Mouse (Mus musculus): ENCODE results near the gene Actn1. TPM values are rescaled to one million over a fixed set of nuclear protein-coding genes. Genes with fewer than 3 reads are reported as not detected.

Actn1 gene
- polyA plus RNA-seq, 1 experiment from 2014 or later: 7.3 TPM

DNA sequence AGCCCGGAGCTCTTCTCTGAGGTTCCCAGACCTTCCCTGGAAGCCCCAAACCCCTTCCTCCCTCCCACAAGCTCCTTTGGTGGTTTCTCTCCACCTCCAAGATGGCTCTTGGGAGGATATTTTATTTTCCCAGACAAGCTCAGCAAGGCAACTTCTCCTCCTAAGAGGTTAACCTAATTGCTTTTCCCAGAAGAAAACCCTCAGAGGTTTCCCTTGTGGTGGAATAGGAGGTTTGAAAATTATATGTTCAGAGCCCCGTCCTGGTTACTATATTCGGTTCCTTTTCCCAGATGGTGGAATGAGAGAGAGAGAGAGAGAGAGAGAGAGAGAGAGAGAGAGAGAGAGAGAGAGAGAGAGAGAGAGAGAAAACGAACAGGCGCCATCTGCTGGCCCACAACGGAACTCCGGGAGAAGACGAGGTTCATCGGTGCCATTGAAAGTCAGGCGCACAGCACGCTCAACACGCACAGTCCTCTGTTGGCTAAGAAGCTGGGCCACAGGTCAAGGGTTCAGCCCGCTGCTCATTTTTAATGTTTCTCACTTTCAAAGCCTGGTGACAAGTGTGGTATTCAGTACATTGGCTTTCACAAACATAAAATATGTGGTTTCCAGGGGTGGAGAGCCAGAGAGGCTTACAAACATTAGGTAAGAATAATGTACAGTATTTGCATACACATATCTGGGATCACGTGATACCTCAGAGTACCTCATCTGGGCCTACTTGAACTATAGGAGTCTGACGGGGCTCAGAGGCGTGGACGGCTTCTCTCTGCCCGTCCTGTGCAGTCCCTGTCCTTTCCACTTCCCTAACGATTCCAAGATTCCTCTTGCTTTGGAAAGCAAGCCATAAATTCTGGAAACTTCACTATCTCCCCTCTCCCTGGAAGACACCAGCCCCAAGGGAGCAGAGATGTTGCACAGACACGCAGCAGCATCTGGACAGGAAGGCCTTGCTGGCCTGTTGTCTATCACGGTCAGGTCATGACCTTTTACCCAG, 113.6 kb downstream of the Actn1 start:
- peak; percentile 65 for ATAC-seq
- 48% methylated on average over 21 of the region's 21 CpGs for WGBS

DNA sequence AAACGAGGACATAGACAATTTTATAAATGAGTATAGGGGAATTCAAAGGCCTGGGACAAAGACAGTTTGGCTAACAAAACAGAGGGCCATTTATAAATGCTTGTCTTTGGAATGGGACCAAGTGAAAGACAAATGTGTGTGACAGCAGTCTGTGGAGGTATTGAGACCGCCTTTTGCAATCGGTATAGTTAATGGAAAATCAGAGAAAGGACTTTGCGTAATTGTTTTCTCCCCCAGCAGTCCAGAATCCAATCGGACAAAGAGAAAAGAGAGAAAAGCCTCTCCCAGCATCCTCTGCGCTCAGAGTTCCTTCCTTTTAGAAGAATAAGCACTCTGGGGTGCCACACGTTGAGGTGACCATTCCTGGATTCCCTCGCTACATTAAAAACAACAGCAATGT, 114.8 kb downstream of the Actn1 start:
- ATAC-seq: no peak
- 50% methylated on average over 8 of the region's 8 CpGs for WGBS
- H3K4me3 ChIP-seq (replicated peaks): no peak overlapping the region

More for the DNA sequence above, 113.6 kb downstream of the Actn1 start:
- H3K4me2 ChIP-seq (replicated peaks): no peak overlapping the region
- no peaks in the 10 kb centered on the region for H3K36me3 ChIP-seq
- no peaks in the 10 kb centered on the region for H3K27me3 ChIP-seq
- H3K4me3 ChIP-seq (replicated peaks): no peak overlapping the region
- H3K9me3 ChIP-seq: no peaks in the 10 kb centered on the region
- peaks cover 6% of the 10 kb centered on the region; the same call in 1 of the 2 replicates for H3K4me1 ChIP-seq (replicated peaks)
- H3K27ac ChIP-seq: no peak overlapping the region
- H3K9ac ChIP-seq (replicated peaks): no peak overlapping the region

DNA sequence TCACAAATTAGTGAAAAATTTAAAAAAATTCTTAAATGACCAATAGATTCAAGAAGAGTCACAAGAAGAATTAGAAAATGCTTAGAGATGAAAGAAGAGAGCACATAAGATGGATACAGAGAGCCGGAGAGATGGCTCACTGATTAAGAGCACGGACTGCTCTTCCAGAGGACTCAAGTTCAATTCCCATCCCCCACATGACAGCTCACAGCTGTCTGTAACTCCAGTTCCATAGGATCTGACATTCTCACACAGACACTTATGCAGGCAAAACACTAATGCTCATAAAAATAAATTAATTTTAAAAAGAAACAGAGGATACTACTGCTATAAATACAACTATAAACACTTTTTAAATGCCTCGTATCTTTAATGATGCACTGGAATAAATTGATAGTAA, 115.3 kb downstream of the Actn1 start:
- no peak for ATAC-seq
- Histone ChIP-seq H3K9me3 (no peaks in the 10 kb centered on the region), H3K36me3 (no peaks in the 10 kb centered on the region), H3K4me3 (replicated peaks) (no peak overlapping the region), H3K9ac (replicated peaks) (no peak overlapping the region), H3K4me1 (replicated peaks) (peaks cover 6% of the 10 kb centered on the region; the same call in 1 of the 2 replicates), H3K27me3 (no peaks in the 10 kb centered on the region), H3K27ac (no peak overlapping the region), H3K4me2 (replicated peaks) (no peak overlapping the region)
- 73% methylated on average over 3 of the region's 3 CpGs for WGBS

More for the DNA sequence above, 114.8 kb downstream of the Actn1 start:
- H3K4me2 ChIP-seq (replicated peaks): no peak overlapping the region
- H3K27me3 ChIP-seq: no peaks in the 10 kb centered on the region
- no peak overlapping the region for H3K27ac ChIP-seq
- peaks cover 6% of the 10 kb centered on the region; the same call in 1 of the 2 replicates for H3K4me1 ChIP-seq (replicated peaks)
- H3K36me3 ChIP-seq: no peaks in the 10 kb centered on the region
- H3K9ac ChIP-seq (replicated peaks): no peak overlapping the region
- H3K9me3 ChIP-seq: no peaks in the 10 kb centered on the region

DNA sequence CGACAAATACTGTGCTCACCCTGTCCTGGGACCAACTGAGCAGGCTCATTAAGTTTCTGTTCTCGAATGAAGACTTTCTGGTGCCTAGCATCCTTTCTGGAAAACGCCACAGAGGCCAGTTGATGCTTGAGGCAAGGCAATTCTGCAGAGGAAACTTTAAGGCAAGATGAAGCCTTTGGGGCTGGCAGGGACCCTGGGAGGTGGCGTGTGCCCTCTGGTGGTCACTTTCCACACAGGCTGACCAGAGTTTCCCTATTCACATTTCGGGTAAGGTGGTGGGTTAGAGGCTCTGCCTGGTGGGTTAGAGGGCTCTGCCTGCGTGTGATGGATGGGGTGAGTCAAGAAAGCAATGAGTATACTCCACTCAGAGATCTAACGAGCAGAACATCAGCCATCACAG, 118.7 kb downstream of the Actn1 start:
- Histone ChIP-seq H3K36me3 (no peaks in the 10 kb centered on the region), H3K27ac (no peak overlapping the region), H3K9me3 (no peaks in the 10 kb centered on the region), H3K4me1 (replicated peaks) (peaks cover 6% of the 10 kb centered on the region; the same call in 1 of the 2 replicates), H3K4me3 (replicated peaks) (no peak overlapping the region), H3K9ac (replicated peaks) (no peak overlapping the region), H3K27me3 (no peaks in the 10 kb centered on the region), H3K4me2 (replicated peaks) (no peak overlapping the region)
- 21% methylated on average over 7 of the region's 7 CpGs for WGBS
- no peak for ATAC-seq

GRCm38 (mm10) chr12:80141011-80141410, 119.2 kb downstream of the Actn1 start:
- no peak overlapping the region for H3K9ac ChIP-seq (replicated peaks)
- no peak overlapping the region for H3K4me2 ChIP-seq (replicated peaks)
- H3K4me1 ChIP-seq (replicated peaks): peaks cover 5% of the 10 kb centered on the region; the same call in 1 of the 2 replicates
- no peak for ATAC-seq
- WGBS: 85% methylated on average over 8 of the region's 8 CpGs
- no peak overlapping the region for H3K27ac ChIP-seq
- no peaks in the 10 kb centered on the region for H3K27me3 ChIP-seq
- no peak overlapping the region for H3K4me3 ChIP-seq (replicated peaks)
- H3K36me3 ChIP-seq: no peaks in the 10 kb centered on the region
- no peaks in the 10 kb centered on the region for H3K9me3 ChIP-seq

DNA sequence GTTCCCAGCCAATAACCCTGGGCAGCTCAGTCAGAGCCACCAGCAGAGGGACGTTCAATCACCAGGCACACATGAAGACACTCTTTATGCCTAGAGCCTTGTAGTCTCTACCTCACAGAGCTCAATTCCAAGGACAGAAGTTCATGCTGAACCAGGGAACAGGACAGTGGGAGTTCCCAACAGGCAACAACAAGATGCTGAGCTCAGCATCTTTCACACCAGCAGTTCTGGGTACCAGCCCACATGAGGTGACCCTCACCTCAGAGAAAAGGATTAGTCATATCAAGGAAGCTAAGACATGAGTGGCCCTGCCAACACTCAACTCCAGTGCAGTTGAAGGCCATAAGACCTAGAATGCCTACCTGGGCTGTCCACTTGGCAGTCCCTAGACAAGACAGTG, 122.4 kb downstream of the Actn1 start:
- no peak for ATAC-seq
- no peaks in the 10 kb centered on the region for H3K27me3 ChIP-seq
- WGBS: 78% methylated on average over 1 of the region's 1 CpGs
- H3K4me1 ChIP-seq (replicated peaks): no peaks in the 10 kb centered on the region
- H3K4me3 ChIP-seq (replicated peaks): no peak overlapping the region
- H3K36me3 ChIP-seq: no peaks in the 10 kb centered on the region
- no peak overlapping the region for H3K27ac ChIP-seq
- H3K4me2 ChIP-seq (replicated peaks): no peak overlapping the region
- H3K9me3 ChIP-seq: no peaks in the 10 kb centered on the region
- no peak overlapping the region for H3K9ac ChIP-seq (replicated peaks)

GRCm38 (mm10) chr12:80137246-80137645, 122.9 kb downstream of the Actn1 start:
- WGBS: 89% methylated on average over 6 of the region's 6 CpGs
- Histone ChIP-seq H3K4me1 (replicated peaks) (peaks cover under 1% of the 10 kb centered on the region), H3K27me3 (no peaks in the 10 kb centered on the region), H3K4me2 (replicated peaks) (no peak overlapping the region), H3K9me3 (no peaks in the 10 kb centered on the region), H3K4me3 (replicated peaks) (no peak overlapping the region), H3K27ac (no peak overlapping the region), H3K36me3 (no peaks in the 10 kb centered on the region), H3K9ac (replicated peaks) (no peak overlapping the region)
- ATAC-seq: no peak

- H3K27ac ChIP-seq: no peak overlapping the region
Observed at GRCm38 (mm10) chr12:80136264-80136930, 123.8 kb downstream of the Actn1 start.

DNA sequence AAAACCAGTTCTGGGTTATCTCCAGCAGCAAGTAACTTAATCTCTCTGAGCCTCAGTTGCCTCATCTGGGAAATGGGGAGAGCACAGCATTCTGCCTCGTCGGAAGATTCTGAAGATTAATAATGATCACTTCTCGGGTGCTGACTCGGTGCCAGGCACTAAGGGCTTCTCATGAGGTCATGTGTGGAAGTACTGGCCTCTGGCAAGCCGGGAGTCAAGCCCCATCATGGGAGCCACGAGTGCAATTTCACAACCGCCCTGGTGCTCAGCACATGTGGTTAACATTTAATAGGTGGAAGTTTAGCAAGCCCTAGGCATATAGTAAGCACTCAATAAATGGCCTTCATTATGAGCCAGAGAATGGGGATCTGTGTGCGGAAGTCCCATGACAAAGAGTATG, 125.0 kb downstream of the Actn1 start:
- H3K4me3 ChIP-seq (replicated peaks): no peak overlapping the region
- peaks cover 20% of the 10 kb centered on the region for H3K4me1 ChIP-seq (replicated peaks)
- H3K27ac ChIP-seq: no peak overlapping the region
- ATAC-seq: no peak
- no peaks in the 10 kb centered on the region for H3K9me3 ChIP-seq
- no peaks in the 10 kb centered on the region for H3K36me3 ChIP-seq
- no peaks in the 10 kb centered on the region for H3K27me3 ChIP-seq
- H3K9ac ChIP-seq (replicated peaks): no peak overlapping the region
- WGBS: 93% methylated on average over 8 of the region's 8 CpGs
- no peak overlapping the region for H3K4me2 ChIP-seq (replicated peaks)

More at GRCm38 (mm10) chr12:80136264-80136930, 123.8 kb downstream of the Actn1 start:
- H3K36me3 ChIP-seq: no peaks in the 10 kb centered on the region
- no peaks in the 10 kb centered on the region for H3K27me3 ChIP-seq
- no peak overlapping the region for H3K4me2 ChIP-seq (replicated peaks)
- no peak overlapping the region for H3K4me3 ChIP-seq (replicated peaks)
- WGBS: 91% methylated on average over 12 of the region's 12 CpGs
- peaks cover 9% of the 10 kb centered on the region for H3K4me1 ChIP-seq (replicated peaks)
- H3K9me3 ChIP-seq: no peaks in the 10 kb centered on the region
- no peak overlapping the region for H3K9ac ChIP-seq (replicated peaks)
- ATAC-seq: no peak

DNA sequence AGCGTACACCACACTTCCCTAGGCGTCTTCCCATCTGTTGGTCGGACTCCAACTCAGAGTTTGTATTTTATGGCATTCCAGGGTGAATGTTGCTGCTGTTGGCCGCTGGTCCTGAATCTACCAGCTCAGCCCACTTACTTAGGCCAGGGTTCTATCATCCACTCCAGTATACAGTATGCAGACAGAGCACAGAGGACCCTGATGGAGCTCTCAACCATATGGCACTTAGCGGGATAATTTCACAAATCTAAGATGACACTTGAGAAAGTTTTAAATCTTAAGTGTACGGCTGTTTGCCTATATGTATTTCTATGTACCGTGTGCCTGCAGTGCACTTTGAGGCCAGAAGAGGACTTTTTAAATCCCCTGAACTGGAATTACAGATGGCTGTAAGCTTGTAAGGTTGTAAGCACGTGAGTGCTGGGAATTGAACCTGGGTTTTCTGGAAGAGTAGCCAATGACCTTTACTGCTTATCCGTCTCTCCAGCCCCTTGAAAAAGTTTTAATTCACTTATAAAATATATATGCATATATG, 127.1 kb downstream of the Actn1 start:
- Histone ChIP-seq H3K9ac (replicated peaks) (no peak overlapping the region), H3K27me3 (no peaks in the 10 kb centered on the region), H3K9me3 (no peaks in the 10 kb centered on the region), H3K4me2 (replicated peaks) (no peak overlapping the region), H3K4me1 (replicated peaks) (peaks cover 27% of the 10 kb centered on the region), H3K4me3 (replicated peaks) (peak overlapping the region; percentile 59; the same call in 1 of the 2 replicates), H3K36me3 (no peaks in the 10 kb centered on the region), H3K27ac (no peak overlapping the region)
- ATAC-seq: peak; percentile 53
- 38% methylated on average over 9 of the region's 9 CpGs for WGBS

DNA sequence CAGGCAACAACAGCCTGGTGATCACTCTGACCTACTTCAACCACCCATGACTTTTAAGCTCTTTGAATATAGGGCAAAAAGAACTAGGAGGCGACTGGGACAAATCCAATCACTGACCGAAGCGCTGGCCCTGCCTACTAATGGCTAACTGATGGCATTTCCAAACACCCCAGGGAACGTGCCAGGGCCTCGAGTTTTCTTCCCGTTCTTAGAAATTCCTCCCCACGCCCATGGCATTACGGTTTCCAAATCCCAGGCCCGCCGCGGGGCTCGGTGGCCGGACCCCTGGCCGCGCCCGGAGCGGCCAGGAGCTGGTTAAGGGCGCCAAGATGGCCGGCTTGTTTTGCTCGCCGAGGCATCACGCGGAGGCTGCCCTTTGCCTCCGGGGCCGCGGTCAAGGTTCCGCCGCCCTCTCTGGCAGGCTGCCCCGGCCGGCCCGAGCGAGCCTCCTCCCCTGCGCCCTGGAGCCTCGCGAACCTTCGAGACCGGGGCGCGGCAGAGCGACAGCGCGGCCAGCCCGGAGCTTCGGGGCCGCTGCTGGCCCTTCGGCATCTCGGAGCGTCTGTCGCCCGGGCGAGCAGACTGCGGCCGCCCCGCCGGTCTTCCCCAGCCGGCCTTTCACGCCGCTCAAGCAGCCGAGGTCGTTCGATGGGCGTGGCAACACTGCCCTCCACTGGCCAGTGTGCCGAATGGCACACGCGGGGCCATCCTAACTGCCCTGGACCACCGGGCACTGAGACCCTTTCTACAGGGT, 127.7 kb downstream of the Actn1 start:
- Histone ChIP-seq H3K4me1 (replicated peaks) (peaks cover 27% of the 10 kb centered on the region), H3K27me3 (no peaks in the 10 kb centered on the region), H3K27ac (peak overlapping the region; percentile 97), H3K36me3 (no peaks in the 10 kb centered on the region), H3K4me2 (replicated peaks) (peak overlapping the region; percentile 74), H3K9me3 (no peaks in the 10 kb centered on the region), H3K4me3 (replicated peaks) (peak overlapping the region; percentile 59), H3K9ac (replicated peaks) (peak overlapping the region; percentile 90)
- WGBS: under 1% methylated on average over 56 of the region's 66 CpGs
- ATAC-seq: peak; percentile 93

All from midbrain, embryonic 13.5 days (tissue).